Mouse (Mus musculus) frontal cortex, postnatal 10 days (tissue): ENCODE results near the gene Tmem252.
A peak's percentile ranks its signal among the peaks of the same experiment; 100 is the strongest.

Experiments
- DNase-seq, 2 experiments: peaks; one replicate each; pipeline ENCODE4 v3.0.0; 2022; ENCODE audit warnings: low spot score in 2 of 2, mixed read lengths in 1 of 2

Tmem252 gene

DNA sequence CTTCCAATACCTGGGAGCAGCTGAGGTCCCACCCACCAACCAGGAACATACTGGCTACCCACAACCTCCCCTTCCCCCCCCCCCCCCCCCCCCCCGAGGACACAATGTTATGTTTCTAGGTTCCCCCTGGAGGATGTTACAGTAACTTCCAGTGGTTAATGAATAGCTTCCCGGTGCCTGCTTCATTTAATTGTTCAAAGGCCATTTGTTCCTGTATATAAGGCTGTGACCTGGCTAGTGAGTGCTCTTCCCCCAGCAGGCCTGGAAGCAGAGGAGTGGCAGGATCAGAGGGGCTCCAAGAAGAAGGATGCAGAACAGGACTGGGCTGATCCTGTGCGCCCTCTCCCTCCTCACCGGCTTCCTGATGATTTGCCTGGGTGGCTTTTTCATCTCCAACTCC is at the start of gene Tmem252:
Tmem252 (plus strand) TSS at position 247 of the 400 bp plus-strand sequence.
- no peak for DNase-seq

GRCm38 (mm10) chr19:24628049-24628448 is 45.8 kb upstream of the Tmem252 start:
- no peak for DNase-seq

GRCm38 (mm10) chr19:24633008-24633407 is 40.8 kb upstream of the Tmem252 start:
- DNase-seq: no peak

DNA sequence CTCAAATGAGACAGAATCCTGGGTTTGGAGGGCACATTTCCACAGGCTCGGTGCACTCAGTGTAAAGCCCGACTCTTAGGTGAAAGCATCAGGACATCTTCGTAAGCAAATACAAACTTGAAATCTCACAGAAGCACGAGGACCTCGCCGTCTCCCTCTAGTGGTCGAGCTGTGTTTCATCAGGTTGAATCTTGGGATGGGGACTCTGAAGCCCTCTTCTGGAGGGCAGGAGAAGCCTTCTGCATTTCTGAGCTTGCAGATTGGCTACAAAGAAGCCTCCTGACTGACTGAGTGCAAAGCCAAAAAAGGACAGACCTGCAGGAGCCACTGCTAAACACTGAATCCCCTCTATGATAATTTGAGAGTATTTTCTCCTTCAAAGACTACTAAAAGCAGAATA is 39.2 kb upstream of the Tmem252 start:
- DNase-seq: peak; percentile 16 to 54

DNA sequence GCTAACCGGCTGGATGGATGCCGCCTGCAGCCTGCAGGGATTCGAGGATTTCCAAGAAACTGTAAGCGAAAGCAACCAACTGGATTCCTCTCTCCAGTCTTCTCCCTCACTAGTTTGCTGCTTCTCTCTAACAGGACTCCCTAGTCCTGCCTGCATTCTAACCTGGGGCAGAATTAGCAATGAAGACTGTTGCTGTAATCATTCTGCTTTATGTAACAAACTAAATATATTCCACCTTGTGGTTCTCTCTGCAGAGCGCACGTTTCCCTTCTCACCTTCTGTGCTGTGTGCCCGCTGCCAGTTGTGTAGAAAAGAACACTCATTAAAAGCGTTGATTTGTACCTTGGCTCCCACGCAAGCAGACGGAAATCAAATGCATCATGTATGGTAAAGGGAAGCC is 37.2 kb upstream of the Tmem252 start:
- DNase-seq: no peak

GRCm38 (mm10) chr19:24637988-24638387 is 35.8 kb upstream of the Tmem252 start:
- no peak for DNase-seq

DNA sequence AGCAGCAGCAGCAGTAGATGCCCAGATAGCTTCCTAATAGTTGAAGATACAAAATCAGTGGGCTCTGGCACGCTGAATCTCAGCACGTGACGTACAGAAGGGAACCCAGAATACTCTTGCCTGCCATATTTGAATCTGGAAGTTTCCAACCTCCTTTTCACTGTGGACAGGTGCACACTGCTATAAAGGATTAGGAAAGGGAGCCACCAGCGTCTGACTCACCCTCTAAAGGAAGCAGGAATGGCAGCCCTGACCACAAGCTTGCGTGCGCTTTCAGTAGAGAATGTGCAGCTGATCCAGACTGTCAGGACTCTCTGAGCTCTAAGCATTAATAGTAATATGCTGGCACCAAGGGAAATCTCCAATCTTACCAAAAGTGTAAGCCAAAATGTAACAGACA is 32.8 kb upstream of the Tmem252 start:
- no peak for DNase-seq

GRCm38 (mm10) chr19:24644971-24645370 is 28.8 kb upstream of the Tmem252 start:
- DNase-seq: no peak

- no peak for DNase-seq
These were observed 27.5 kb upstream of the Tmem252 start for GRCm38 (mm10) chr19:24646162-24646829.

DNA sequence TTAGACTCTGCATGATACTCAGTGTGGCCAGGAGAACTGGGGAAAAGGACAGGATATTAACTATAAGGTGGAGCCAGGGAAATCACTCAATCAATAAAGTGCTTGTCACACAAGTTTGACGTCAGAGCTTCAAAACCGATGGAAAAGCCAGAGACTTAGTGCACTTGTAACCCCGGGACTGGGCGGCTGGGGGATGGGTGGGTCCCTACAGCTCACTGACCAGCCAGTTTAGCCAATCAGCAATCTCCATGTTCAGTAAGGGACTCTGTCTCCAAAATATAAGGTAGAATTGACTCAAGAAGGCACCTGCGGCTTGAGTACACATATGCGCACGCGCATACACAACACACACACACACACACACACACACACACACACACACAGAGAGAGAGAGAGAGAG is 25.8 kb upstream of the Tmem252 start:
- no peak for DNase-seq

GRCm38 (mm10) chr19:24650428-24650827 is 23.4 kb upstream of the Tmem252 start:
- no peak for DNase-seq

DNA sequence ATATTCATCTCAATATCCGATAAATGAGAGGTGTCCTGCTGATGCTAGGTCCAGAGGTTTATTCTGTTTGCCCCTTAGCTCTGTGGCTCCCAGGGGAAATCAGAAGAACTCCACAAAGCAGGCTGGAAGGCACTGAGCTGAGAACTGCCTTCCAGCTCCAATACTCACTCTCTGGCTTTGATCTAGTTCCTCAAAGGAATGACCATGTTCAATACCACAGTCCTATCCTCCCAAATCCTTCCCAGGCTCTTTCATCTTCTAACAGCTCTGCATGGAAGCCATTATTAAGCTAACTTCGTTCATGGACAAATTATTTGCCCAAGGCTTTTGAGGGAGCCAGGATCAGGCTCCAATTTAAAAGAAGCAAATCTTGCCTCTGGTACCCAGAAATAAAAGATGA is 22.2 kb upstream of the Tmem252 start:
- DNase-seq: no peak

- DNase-seq: no peak
These were observed 21.3 kb upstream of the Tmem252 start for GRCm38 (mm10) chr19:24652342-24653019.

DNA sequence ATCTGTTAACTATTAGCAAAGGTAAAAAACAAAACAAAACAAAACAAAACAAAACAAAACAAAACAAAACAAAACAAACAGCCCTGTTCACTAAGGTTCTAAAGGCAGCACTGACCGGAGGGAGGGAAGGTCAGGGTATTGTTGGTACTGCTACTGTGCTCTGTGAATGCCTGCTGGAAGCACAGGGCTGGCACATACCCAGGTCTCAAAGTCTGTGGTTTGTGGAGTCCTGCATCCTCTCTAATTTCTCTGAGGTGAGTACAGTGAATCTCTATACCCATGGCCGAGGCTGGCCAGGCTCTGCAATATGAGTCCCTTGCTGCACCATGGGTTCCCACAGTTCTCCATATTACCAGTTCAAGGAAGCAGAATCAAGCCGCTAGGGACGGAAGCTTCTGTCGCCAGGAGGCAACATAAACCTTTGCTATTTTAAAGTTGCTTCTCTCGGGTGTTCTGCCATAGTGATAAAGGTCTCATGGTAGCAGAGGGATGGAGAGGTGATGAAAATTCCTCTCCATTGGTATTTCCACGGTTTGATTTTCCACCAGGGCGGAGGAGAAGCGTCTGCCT is 20.5 kb upstream of the Tmem252 start:
- DNase-seq: no peak

GRCm38 (mm10) chr19:24656981-24657380 is 16.8 kb upstream of the Tmem252 start:
- no peak for DNase-seq

- DNase-seq: no peak
These were observed 11.5 kb upstream of the Tmem252 start for GRCm38 (mm10) chr19:24662346-24662745.

DNA sequence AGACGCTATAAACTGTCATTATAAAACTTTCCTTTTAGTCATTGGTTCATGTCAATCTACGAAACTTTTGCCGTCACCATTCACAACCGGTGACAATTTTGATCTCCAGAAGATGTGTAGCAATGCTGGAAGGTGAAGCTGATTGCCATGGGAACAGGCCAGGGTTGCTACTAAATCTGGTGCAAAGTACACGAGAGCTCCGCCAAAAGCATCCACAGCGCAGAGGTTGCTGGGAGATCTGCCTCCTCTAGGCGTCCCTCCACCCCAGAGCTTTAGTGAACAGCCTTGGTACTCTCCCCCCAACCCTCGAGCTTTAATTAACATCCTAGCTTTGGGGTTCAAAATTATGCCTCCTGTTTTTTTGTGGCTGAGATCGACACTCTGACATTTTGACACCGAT is 8.0 kb upstream of the Tmem252 start:
- DNase-seq: no peak

DNA sequence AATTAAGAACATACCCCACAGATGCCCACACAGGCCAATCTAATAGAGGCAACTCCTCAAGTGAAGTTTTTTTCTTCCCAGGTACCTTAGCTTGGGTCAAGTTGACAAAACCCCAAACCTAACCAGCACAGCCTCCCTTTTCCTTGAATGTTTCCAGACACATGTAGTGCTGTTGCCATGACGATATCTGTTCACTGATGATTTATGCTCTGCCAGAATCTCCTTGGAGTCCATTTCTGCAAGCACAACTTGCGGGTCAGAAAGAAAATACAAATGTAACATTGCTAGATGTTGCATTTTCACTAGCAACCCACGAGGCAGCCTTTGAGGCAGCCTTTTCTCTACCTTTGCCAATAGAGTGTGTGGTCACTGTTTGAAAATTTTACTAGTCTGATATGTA is 6.3 kb upstream of the Tmem252 start:
- no peak for DNase-seq

GRCm38 (mm10) chr19:24671571-24671970 is 2.2 kb upstream of the Tmem252 start:
- DNase-seq: no peak

DNA sequence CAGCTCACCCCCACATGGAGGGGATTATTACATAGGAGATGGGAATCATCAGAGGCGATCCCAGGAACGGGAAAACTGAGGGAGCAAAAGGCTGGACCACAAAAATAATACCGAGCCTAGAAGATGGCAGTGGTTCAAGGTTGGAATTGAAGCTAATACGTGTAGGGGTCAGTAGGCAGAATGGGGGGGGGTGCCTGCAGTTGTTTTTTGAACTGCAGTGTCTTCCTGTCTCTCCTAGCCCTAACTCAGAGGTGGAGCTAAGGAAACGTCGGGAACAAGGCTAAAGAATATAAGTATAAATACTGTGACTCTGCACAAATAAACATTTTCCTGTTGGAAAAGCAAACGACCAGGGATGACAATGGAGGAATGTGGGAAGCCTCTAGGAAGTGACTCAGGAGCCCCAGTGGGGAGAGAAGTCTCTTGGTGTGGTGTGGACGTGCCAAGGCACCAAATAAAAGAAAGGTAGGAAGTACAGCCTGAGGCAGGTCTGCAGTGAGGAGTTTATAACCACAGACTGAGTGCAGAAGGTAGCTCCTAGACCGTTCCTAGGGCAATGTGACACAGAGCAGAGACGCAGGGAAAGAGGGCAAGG is 1.3 kb upstream of the Tmem252 start:
- no peak for DNase-seq

DNA sequence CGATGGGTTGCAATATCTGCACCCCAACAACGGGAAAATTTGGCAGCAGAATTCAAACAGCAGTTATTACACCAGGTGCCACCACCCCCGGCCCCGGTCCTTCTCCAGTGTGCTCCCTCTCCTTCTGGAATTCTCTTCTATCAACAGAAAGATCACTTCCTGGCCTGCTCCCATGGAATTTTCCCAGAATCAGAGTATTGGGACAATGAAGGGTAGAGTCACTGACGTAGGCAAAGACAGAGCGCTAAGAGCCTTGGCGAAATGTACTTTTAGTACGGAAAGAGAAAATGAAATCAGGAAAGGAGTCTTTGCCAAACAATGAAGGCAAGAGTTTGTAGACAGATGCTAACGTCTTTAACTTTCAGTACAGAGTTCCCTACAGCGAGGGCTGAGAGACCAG is 477 bp upstream of the Tmem252 start:
- no peak for DNase-seq

- no peak for DNase-seq
These were observed 2.6 kb downstream of the Tmem252 start for GRCm38 (mm10) chr19:24676429-24676828.
